Mouse (Mus musculus) limb, embryonic 13.5 days (tissue): Measurements from ENCODE around the gene Slain1. TPM values are rescaled to one million over a fixed set of nuclear protein-coding genes. Genes with fewer than 3 reads are reported as not detected.
A peak's percentile ranks its signal among the peaks of the same experiment; 100 is the strongest.

ENCODE experiments used
- ATAC-seq: fragments of 200-750 bp; cut with Nextera tagmentation; 2 replicates; pipeline ENCODE4 v1.8.0; 2017; ENCODE audit warnings: low read depth, moderate number of reproducible peaks, moderate TSS enrichment; ENCODE audit not compliant: low FRiP score
- H3K27ac ChIP-seq: fragments of 300-500 bp; sonication (generic); 2 replicates; pipeline ENCODE4 v1.5.1; 2015; ENCODE audit warnings: inconsistent platforms, mild to moderate bottlenecking, moderate library complexity
- H3K27me3 ChIP-seq: fragments of 300-500 bp; sonication (generic); 2 replicates; pipeline ENCODE4 v1.6.1; 2015; ENCODE audit warnings: mild to moderate bottlenecking, inconsistent platforms
- H3K36me3 ChIP-seq: fragments of 300-500 bp; sonication (generic); 2 replicates; pipeline ENCODE4 v1.6.1; 2015; ENCODE audit warnings: inconsistent platforms, mild to moderate bottlenecking, moderate library complexity
- H3K4me1 ChIP-seq: fragments of 300-500 bp; sonication (generic); 2 replicates; pipeline ENCODE4 v1.6.1; 2015; ENCODE audit warnings: inconsistent platforms
- H3K4me2 ChIP-seq: fragments of 300-500 bp; sonication (generic); replicated peaks from 2 replicates; pipeline ENCODE4 v1.6.1; 2015; ENCODE audit warnings: inconsistent platforms, mild to moderate bottlenecking, moderate library complexity
- H3K4me3 ChIP-seq: fragments of 300-500 bp; sonication (generic); 2 replicates; pipeline ENCODE4 v1.5.1; 2015; ENCODE audit warnings: moderate library complexity, mild to moderate bottlenecking, inconsistent platforms
- H3K9ac ChIP-seq: fragments of 300-500 bp; sonication (generic); 2 replicates; pipeline ENCODE4 v1.6.1; 2015; ENCODE audit warnings: mild to moderate bottlenecking, inconsistent platforms
- H3K9me3 ChIP-seq: fragments of 300-500 bp; sonication (generic); 2 replicates; pipeline ENCODE4 v1.6.1; 2016; ENCODE audit warnings: inconsistent platforms
- WGBS: fragments of 180-500 bp; shearing (Covaris S2); methylation state at CpG from one replicate; pipeline ENCODE4 v1.1.7; 2015; 5-methylcytosine and 5-hydroxymethylcytosine counted together
- polyA plus RNA-seq: library from polyadenylated mRNA; unstranded; fragments of >200 nt; fragmentation: Nextera tagmentation; extraction: Ambion mirVana; gene quantifications from 2 replicates; pipeline ENCODE4 v1.2.1, GENCODE M21; 2015

Slain1 gene
- polyA plus RNA-seq, 1 experiment from 2014 or later: 1.5 TPM

GRCm38 (mm10) chr14:103709261-103709660 is 59.2 kb downstream of the Slain1 start:
- H3K27ac ChIP-seq: no peak overlapping the region
- no peaks in the 10 kb centered on the region for H3K36me3 ChIP-seq
- 78% methylated on average over 11 of the region's 11 CpGs for WGBS
- no peak for ATAC-seq
- no peak overlapping the region for H3K4me2 ChIP-seq
- no peaks in the 10 kb centered on the region for H3K4me1 ChIP-seq
- 0 out of 2 replicates have a peak, but pooled peaks cover 3% of the 10 kb centered on the region for H3K9me3 ChIP-seq
- H3K27me3 ChIP-seq: no peaks in the 10 kb centered on the region
- H3K4me3 ChIP-seq: no peak overlapping the region
- H3K9ac ChIP-seq: no peak overlapping the region

- 86% methylated on average over 5 of the region's 5 CpGs for WGBS
- Histone ChIP-seq H3K27ac (no peak overlapping the region), H3K27me3 (no peaks in the 10 kb centered on the region), H3K9ac (no peak overlapping the region), H3K36me3 (no peaks in the 10 kb centered on the region), H3K4me2 (no peak overlapping the region), H3K9me3 (0 out of 2 replicates have a peak, but pooled peaks cover 3% of the 10 kb centered on the region), H3K4me3 (no peak overlapping the region), H3K4me1 (no peaks in the 10 kb centered on the region)
- ATAC-seq: no peak
These were observed 63.0 kb downstream of the Slain1 start for GRCm38 (mm10) chr14:103712986-103713385.

- H3K4me2 ChIP-seq: no peak overlapping the region
- H3K9ac ChIP-seq: no peak overlapping the region
- no peak overlapping the region for H3K27ac ChIP-seq
- H3K4me1 ChIP-seq: 0 out of 2 replicates have a peak, but pooled peaks cover 4% of the 10 kb centered on the region
- no peak overlapping the region for H3K4me3 ChIP-seq
- WGBS: 41% methylated on average over 5 of the region's 5 CpGs
- ATAC-seq: no peak
- no peaks in the 10 kb centered on the region for H3K9me3 ChIP-seq
- no peaks in the 10 kb centered on the region for H3K27me3 ChIP-seq
- H3K36me3 ChIP-seq: no peaks in the 10 kb centered on the region
These were observed 67.5 kb downstream of the Slain1 start for GRCm38 (mm10) chr14:103717516-103717915.

GRCm38 (mm10) chr14:103717979-103718378 is 68.0 kb downstream of the Slain1 start:
- H3K36me3 ChIP-seq: no peaks in the 10 kb centered on the region
- no peak for ATAC-seq
- no peak overlapping the region for H3K4me3 ChIP-seq
- no peak overlapping the region for H3K9ac ChIP-seq
- 0 out of 2 replicates have a peak, but pooled peaks cover 4% of the 10 kb centered on the region for H3K4me1 ChIP-seq
- WGBS: 64% methylated on average over 5 of the region's 5 CpGs
- no peak overlapping the region for H3K4me2 ChIP-seq
- H3K27ac ChIP-seq: no peak overlapping the region
- no peaks in the 10 kb centered on the region for H3K27me3 ChIP-seq
- H3K9me3 ChIP-seq: no peaks in the 10 kb centered on the region

GRCm38 (mm10) chr14:103718393-103718792 is 68.4 kb downstream of the Slain1 start:
- no peak overlapping the region for H3K9ac ChIP-seq

GRCm38 (mm10) chr14:103718836-103719575 is 69.0 kb downstream of the Slain1 start:
- Histone ChIP-seq H3K36me3 (no peaks in the 10 kb centered on the region), H3K4me3 (peak overlapping the region; percentile 25), H3K4me1 (0 out of 2 replicates have a peak, but pooled peaks cover 4% of the 10 kb centered on the region), H3K4me2 (peak overlapping the region; percentile 54), H3K27ac (no peak overlapping the region), H3K27me3 (no peaks in the 10 kb centered on the region), H3K9me3 (no peaks in the 10 kb centered on the region), H3K9ac (peak overlapping the region; percentile 36)
- ATAC-seq: peak; percentile 84
- 18% methylated on average over 15 of the region's 15 CpGs for WGBS

More at GRCm38 (mm10) chr14:103718393-103718792, 68.4 kb downstream of the Slain1 start:
- Histone ChIP-seq H3K9me3 (no peaks in the 10 kb centered on the region), H3K36me3 (no peaks in the 10 kb centered on the region), H3K27me3 (no peaks in the 10 kb centered on the region), H3K4me1 (0 out of 2 replicates have a peak, but pooled peaks cover 4% of the 10 kb centered on the region), H3K4me2 (no peak overlapping the region), H3K27ac (no peak overlapping the region), H3K4me3 (no peak overlapping the region)
- 41% methylated on average over 5 of the region's 5 CpGs for WGBS
- no peak for ATAC-seq

- Histone ChIP-seq H3K36me3 (no peaks in the 10 kb centered on the region), H3K27me3 (no peaks in the 10 kb centered on the region), H3K4me3 (no peak overlapping the region), H3K9ac (no peak overlapping the region), H3K4me1 (0 out of 2 replicates have a peak, but pooled peaks cover 4% of the 10 kb centered on the region), H3K27ac (no peak overlapping the region), H3K4me2 (no peak overlapping the region), H3K9me3 (no peaks in the 10 kb centered on the region)
- no peak for ATAC-seq
- 89% methylated on average over 7 of the region's 7 CpGs for WGBS
These were observed 70.1 kb downstream of the Slain1 start for GRCm38 (mm10) chr14:103720163-103720562.

- Histone ChIP-seq H3K4me2 (no peak overlapping the region), H3K27ac (no peak overlapping the region), H3K27me3 (no peaks in the 10 kb centered on the region), H3K9me3 (no peaks in the 10 kb centered on the region), H3K9ac (no peak overlapping the region), H3K4me3 (no peak overlapping the region), H3K36me3 (no peaks in the 10 kb centered on the region), H3K4me1 (0 out of 2 replicates have a peak, but pooled peaks cover 4% of the 10 kb centered on the region)
- no peak for ATAC-seq
- WGBS: 56% methylated on average over 13 of the region's 13 CpGs
These were observed 70.8 kb downstream of the Slain1 start for GRCm38 (mm10) chr14:103720637-103721355.

GRCm38 (mm10) chr14:103723314-103723713 is 73.3 kb downstream of the Slain1 start:
- H3K9me3 ChIP-seq: no peaks in the 10 kb centered on the region; the same call in 1 of the 2 replicates
- H3K4me3 ChIP-seq: no peak overlapping the region
- H3K4me2 ChIP-seq: no peak overlapping the region
- H3K27ac ChIP-seq: no peak overlapping the region
- H3K27me3 ChIP-seq: no peaks in the 10 kb centered on the region
- no peak overlapping the region for H3K9ac ChIP-seq
- no peak for ATAC-seq
- 0 out of 2 replicates have a peak, but pooled peaks cover 4% of the 10 kb centered on the region for H3K4me1 ChIP-seq
- no peaks in the 10 kb centered on the region for H3K36me3 ChIP-seq
- WGBS: 87% methylated on average over 9 of the region's 9 CpGs

- no peak overlapping the region for H3K4me2 ChIP-seq
- no peaks in the 10 kb centered on the region; the same call in 1 of the 2 replicates for H3K9me3 ChIP-seq
- H3K27me3 ChIP-seq: no peaks in the 10 kb centered on the region
- 0 out of 2 replicates have a peak, but pooled peaks cover 4% of the 10 kb centered on the region for H3K4me1 ChIP-seq
- no peak overlapping the region for H3K4me3 ChIP-seq
- no peak overlapping the region for H3K27ac ChIP-seq
- no peak overlapping the region for H3K9ac ChIP-seq
- ATAC-seq: no peak
- H3K36me3 ChIP-seq: no peaks in the 10 kb centered on the region
- whole genome bisulfite sequencing: 83% methylated on average over 4 of the region's 4 CpGs
These were observed 73.8 kb downstream of the Slain1 start for GRCm38 (mm10) chr14:103723841-103724240.

- WGBS: 86% methylated on average over 8 of the region's 8 CpGs
- Histone ChIP-seq H3K4me2 (no peak overlapping the region), H3K4me1 (no peaks in the 10 kb centered on the region), H3K4me3 (no peak overlapping the region), H3K27ac (no peak overlapping the region), H3K9me3 (no peaks in the 10 kb centered on the region; the same call in 1 of the 2 replicates), H3K36me3 (no peaks in the 10 kb centered on the region), H3K9ac (no peak overlapping the region), H3K27me3 (no peaks in the 10 kb centered on the region)
- no peak for ATAC-seq
These were observed 78.5 kb downstream of the Slain1 start for GRCm38 (mm10) chr14:103728506-103728905.
